Mouse (Mus musculus) thymus, adult 2 months (tissue): ENCODE measurements around the gene Treml4. TPM values are rescaled to one million over a fixed set of nuclear protein-coding genes. Genes with fewer than 3 reads are reported as not detected.
A peak's percentile ranks its signal among the peaks of the same experiment; 100 is the strongest.

Experiments used
- DNase-seq: peaks from one replicate; pipeline ENCODE4 v3.0.0; 2021
- H3K27ac ChIP-seq: fragments of 200-500 bp; 2 replicates; pipeline ENCODE4 v1.5.1; 2012; ENCODE audit warnings: low read length, control low read depth; ENCODE audit not compliant: control insufficient read depth, insufficient read depth
- H3K27me3 ChIP-seq: fragments of 200-500 bp; 2 replicates; pipeline ENCODE4 v1.6.1; 2012; ENCODE audit warnings: mild to moderate bottlenecking, low read length, moderate library complexity, mixed read lengths; ENCODE audit not compliant: control insufficient read depth, insufficient read depth
- H3K36me3 ChIP-seq: fragments of 200-500 bp; 2 replicates; pipeline ENCODE4 v1.6.1; 2012; ENCODE audit warnings: mild to moderate bottlenecking, low read length, moderate library complexity; ENCODE audit not compliant: control insufficient read depth, insufficient read depth
- H3K4me1 ChIP-seq: fragments of 200-500 bp; replicated peaks from 2 replicates; pipeline ENCODE4 v1.6.1; 2012; ENCODE audit warnings: low read length; ENCODE audit not compliant: control insufficient read depth, insufficient read depth
- H3K4me3 ChIP-seq: fragments of 200-500 bp; 2 replicates; pipeline ENCODE4 v1.5.1; 2012; ENCODE audit warnings: mild to moderate bottlenecking, low read length, control low read depth, moderate library complexity; ENCODE audit not compliant: control insufficient read depth, insufficient read depth
- CTCF ChIP-seq: fragments of 200-500 bp; IDR thresholded peaks from 2 replicates; pipeline ENCODE4 v1.5.1; 2012; ENCODE audit warnings: mild to moderate bottlenecking, control low read depth, low read length, moderate library complexity, borderline replicate concordance; ENCODE audit not compliant: control insufficient read depth, poor library complexity, insufficient read depth; ENCODE audit errors: extremely low read depth
- POLR2A ChIP-seq: fragments of 200-500 bp; IDR thresholded peaks from 2 replicates; pipeline ENCODE4 v1.6.1; 2012; ENCODE audit warnings: mild to moderate bottlenecking, low read length, control low read depth, moderate library complexity; ENCODE audit not compliant: control insufficient read depth, poor library complexity, insufficient read depth; ENCODE audit errors: extremely low read depth
- WGBS: fragments of 180-500 bp; shearing (Covaris S2); methylation state at CpG from one replicate; pipeline ENCODE4 v1.1.7; 2018; 5-methylcytosine and 5-hydroxymethylcytosine counted together
- polyA plus RNA-seq: library from polyadenylated mRNA; depleted of rRNA; stranded (reverse); fragments of >200 nt; gene quantifications from 2 replicates; pipeline ENCODE4 v1.2.3, GENCODE M21; 2012

Treml4 gene
- polyA plus RNA-seq, 1 experiment: 4.7 TPM

GRCm38 (mm10) chr17:48280943-48281738, 17.0 kb downstream of the Treml4 start:
- WGBS: 47% methylated on average over 18 of the region's 18 CpGs
- no peak overlapping the region for H3K27ac ChIP-seq
- DNase-seq: peak; percentile 21
- no peak for TF ChIP-seq POLR2A
- TF ChIP-seq CTCF: no peak
- no peaks in the 10 kb centered on the region for H3K27me3 ChIP-seq
- peaks cover 5% of the 10 kb centered on the region for H3K4me1 ChIP-seq
- no peaks in the 10 kb centered on the region for H3K36me3 ChIP-seq
- H3K4me3 ChIP-seq: peak overlapping the region; percentile 37

- 19% methylated on average over 3 of the region's 3 CpGs for WGBS
- DNase-seq: peak; percentile 28
These were observed 17.6 kb downstream of the Treml4 start for GRCm38 (mm10) chr17:48281739-48282085.

GRCm38 (mm10) chr17:48286765-48287164, 22.7 kb downstream of the Treml4 start:
- 61% methylated on average over 1 of the region's 1 CpGs for WGBS
- H3K27ac ChIP-seq: no peak overlapping the region
- no peak for TF ChIP-seq POLR2A
- TF ChIP-seq CTCF: no peak
- DNase-seq: no peak
- no peaks in the 10 kb centered on the region for H3K27me3 ChIP-seq
- H3K36me3 ChIP-seq: no peaks in the 10 kb centered on the region
- H3K4me3 ChIP-seq: no peak overlapping the region
- H3K4me1 ChIP-seq: no peaks in the 10 kb centered on the region

More at GRCm38 (mm10) chr17:48281739-48282085, 17.6 kb downstream of the Treml4 start:
- H3K4me1 ChIP-seq: peaks cover 5% of the 10 kb centered on the region
- no peak overlapping the region for H3K27ac ChIP-seq
- TF ChIP-seq CTCF: no peak
- no peak for TF ChIP-seq POLR2A
- no peaks in the 10 kb centered on the region for H3K36me3 ChIP-seq
- peak overlapping the region; percentile 37 for H3K4me3 ChIP-seq
- H3K27me3 ChIP-seq: no peaks in the 10 kb centered on the region

GRCm38 (mm10) chr17:48287276-48287675, 23.2 kb downstream of the Treml4 start:
- Histone ChIP-seq H3K4me3 (no peak overlapping the region), H3K4me1 (no peaks in the 10 kb centered on the region), H3K36me3 (no peaks in the 10 kb centered on the region), H3K27ac (no peak overlapping the region), H3K27me3 (no peaks in the 10 kb centered on the region)
- DNase-seq: peak; percentile 43
- no peak for TF ChIP-seq CTCF
- TF ChIP-seq POLR2A: no peak
- WGBS: 77% methylated on average over 2 of the region's 2 CpGs

GRCm38 (mm10) chr17:48293500-48294194, 29.6 kb downstream of the Treml4 start:
- no peak overlapping the region for H3K27ac ChIP-seq
- 24% methylated on average over 5 of the region's 5 CpGs for WGBS
- peaks cover 15% of the 10 kb centered on the region for H3K4me1 ChIP-seq
- no peaks in the 10 kb centered on the region for H3K36me3 ChIP-seq
- H3K27me3 ChIP-seq: no peaks in the 10 kb centered on the region
- TF ChIP-seq CTCF (no peak), POLR2A (no peak)
- DNase-seq: no peak
- no peak overlapping the region for H3K4me3 ChIP-seq

GRCm38 (mm10) chr17:48299203-48299602, 35.1 kb downstream of the Treml4 start, which contains the start of gene Treml2:
Gene Treml2 (plus strand): TSS chr17:48299498.
- no peak for DNase-seq
- Histone ChIP-seq H3K4me1 (peaks cover 48% of the 10 kb centered on the region), H3K27me3 (no peaks in the 10 kb centered on the region), H3K27ac (peak within 1 kb of the TSS; percentile 94), H3K36me3 (peaks cover 4% of the 10 kb centered on the region; the same call in 1 of the 2 replicates), H3K4me3 (peak within 1 kb of the TSS; percentile 95)
- 12% methylated on average over 4 of the region's 4 CpGs for WGBS
- TF ChIP-seq POLR2A (no peak), CTCF (no peak)

- peak overlapping the region; percentile 95; the same call in 1 of the 2 replicates for H3K4me3 ChIP-seq
- no peaks in the 10 kb centered on the region for H3K27me3 ChIP-seq
- DNase-seq: no peak
- TF ChIP-seq POLR2A: no peak
- TF ChIP-seq CTCF: no peak
- peaks cover 48% of the 10 kb centered on the region for H3K4me1 ChIP-seq
- WGBS: 14% methylated on average over 7 of the region's 7 CpGs
- peak overlapping the region; percentile 94 for H3K27ac ChIP-seq
- peaks cover 7% of the 10 kb centered on the region; the same call in 1 of the 2 replicates for H3K36me3 ChIP-seq
These were observed 35.7 kb downstream of the Treml4 start for GRCm38 (mm10) chr17:48299756-48300155.
